Mouse (Mus musculus): ENCODE data around the gene Uty.

Gene Uty

DNA sequence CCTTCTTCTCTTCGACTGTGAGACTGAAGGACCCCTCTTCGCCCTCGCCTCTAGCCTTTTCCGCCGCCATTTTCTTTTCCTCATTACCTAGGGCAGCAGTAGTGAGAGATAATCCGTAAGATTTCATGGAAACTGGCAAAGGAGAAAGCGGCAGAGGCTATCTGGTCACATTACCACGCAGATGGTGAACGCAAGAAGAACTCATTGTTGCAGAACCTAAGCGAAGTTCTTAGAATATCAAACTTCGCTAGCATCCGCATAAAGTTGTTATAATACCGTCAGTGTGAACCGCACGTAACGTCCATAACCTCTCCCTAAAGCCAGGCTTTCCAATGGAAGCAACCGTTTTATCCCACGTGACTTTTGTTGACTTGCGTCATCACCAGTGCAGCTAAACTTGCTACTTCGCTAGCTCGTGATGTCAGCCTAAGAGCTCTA, at the start of gene Uty:
Gene Uty (minus strand): TSS at position 334 of the 438 bp plus-strand sequence.
- in situ Hi-C loops (cut with MboI; ENCODE audit: low sequenced_read_pairs) = no loop called here

DNA sequence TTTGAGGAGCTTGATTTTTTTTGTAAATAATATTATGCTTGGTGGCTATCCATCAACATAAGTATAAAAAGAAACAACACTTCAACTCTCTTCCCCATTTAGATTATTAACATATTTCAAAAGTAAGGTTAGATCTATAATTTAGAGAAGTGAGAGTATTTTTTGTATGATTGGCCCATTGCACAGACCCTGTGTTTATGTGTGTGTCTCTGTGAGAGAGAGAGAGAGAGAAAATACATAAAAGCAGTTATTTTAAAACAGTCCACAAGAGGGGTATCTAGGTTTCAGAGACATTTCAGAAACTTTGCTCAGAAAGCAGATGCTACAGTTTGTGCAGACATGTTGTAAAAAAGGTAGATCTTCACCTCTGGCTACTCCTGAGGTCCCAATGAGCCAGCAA, 48.1 kb upstream of the Uty start:
- in situ Hi-C loops (cut with MboI; ENCODE audit: low sequenced_read_pairs) = no loop called here

DNA sequence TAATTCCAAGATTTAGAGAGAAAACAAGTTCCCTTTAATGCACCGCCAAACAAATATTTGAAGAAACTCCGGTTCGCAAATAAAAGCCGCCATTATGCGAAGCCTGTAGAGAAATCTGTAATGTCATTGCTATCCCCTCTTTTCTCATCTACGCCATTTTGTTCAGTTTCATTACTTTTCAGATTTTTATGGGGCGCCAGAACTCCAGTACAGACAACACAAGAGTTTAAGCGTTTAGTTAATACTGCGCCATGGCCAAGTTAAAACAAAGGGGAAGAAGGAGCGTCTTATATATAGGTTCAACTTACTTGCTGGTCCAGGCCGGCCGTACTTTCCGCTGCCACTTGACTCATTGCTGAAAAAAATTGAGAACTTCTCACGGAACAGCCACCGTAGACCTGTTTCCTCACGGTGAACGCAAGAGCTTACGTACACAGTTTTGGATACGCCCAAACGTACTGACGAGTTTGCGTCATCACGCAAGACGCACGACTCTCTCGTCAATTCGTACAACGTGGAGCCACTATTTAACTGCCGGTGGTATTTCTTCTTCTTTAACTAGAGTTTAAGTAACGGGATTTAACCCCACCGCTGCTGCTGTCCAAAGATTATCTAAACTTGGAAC, 40.7 kb upstream of the Uty start, which contains the start of gene Ddx3y:
Gene Ddx3y (minus strand): TSS at position 459 of the 625 bp plus-strand sequence.
- in situ Hi-C loops (cut with MboI; ENCODE audit: low sequenced_read_pairs) = no loop called here

DNA sequence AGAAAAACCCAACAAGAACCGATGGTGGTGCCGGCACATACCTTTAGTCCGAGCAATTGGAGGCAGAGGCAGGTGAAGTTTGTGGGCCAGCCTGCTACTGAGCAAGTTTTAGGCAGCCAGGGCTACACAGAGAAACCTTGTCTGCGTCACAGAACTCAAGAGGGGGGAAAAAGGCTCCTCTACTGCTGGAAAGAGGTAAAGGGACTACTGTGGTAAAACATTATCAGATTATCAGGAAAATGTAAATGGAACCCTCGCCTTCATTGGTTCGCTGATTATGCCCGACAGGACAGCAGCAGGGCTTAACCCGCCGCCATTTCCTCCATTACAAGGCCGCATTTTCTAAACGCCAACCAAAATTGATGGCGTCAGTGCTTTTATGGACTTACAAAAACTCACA, 40.2 kb upstream of the Uty start:
- in situ Hi-C loops (cut with MboI; ENCODE audit: low sequenced_read_pairs) = no loop called here

DNA sequence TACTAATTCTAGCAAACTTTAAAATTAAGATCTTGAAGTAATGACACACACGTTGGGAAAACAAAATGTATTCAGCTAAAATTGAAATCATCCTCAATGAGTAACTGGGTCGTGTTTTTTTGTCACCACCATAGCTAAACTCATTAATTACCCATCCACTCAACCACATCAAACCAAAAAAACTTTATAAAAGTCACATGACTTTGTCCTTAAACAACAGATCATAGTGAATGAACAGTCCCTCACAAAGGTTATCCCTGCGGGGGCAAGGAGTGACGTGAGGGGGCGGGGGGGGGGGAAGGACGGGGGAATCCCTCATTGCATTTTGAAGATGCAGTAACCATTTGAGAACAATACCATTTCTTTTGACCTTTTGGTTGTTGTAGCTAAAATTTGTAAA, 558 bp upstream of the Uty start:
- in situ Hi-C loops (cut with MboI; ENCODE audit: low sequenced_read_pairs) = no loop called here

DNA sequence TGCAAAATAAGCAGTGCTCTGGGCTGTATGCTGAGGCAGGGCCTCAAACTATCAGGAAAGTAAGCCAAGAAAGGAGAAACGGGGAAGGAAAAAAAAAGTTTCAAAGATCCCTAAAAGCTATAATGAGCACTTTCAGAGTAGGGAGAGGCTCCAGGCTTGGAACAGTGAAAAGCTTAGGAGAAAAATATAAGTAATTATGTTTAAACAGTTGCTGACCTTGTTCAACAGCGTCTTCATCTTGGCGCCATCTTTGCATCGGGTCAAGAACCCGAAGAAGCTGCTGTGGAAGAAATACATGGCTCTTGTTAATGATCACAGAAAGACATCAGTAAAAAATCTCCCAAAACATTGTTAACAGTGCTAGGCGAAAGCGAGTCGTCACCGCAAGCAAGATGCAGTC, 619 bp downstream of the Uty start:
- in situ Hi-C loops (cut with MboI; ENCODE audit: low sequenced_read_pairs) = no loop called here

DNA sequence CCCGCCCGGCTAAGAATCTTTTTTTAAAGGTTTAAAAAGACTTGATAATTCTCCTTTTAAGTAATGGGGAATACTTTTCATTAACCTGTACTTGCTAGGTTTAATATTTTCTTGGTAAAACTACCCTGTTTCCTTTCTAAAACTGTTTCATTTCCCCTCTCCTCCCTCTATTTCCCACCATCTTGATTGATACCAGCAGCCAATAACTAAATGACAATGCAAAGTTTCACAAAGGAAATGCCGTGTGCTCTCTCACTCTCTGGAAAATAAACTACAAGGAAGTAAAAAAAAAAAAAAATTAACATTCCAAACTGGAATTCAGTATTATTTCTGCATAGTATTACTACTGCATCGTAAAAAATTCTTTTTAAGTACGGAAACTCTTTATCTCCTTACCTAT, 1.1 kb downstream of the Uty start:
- in situ Hi-C loops (cut with MboI; ENCODE audit: low sequenced_read_pairs) = no loop called here

DNA sequence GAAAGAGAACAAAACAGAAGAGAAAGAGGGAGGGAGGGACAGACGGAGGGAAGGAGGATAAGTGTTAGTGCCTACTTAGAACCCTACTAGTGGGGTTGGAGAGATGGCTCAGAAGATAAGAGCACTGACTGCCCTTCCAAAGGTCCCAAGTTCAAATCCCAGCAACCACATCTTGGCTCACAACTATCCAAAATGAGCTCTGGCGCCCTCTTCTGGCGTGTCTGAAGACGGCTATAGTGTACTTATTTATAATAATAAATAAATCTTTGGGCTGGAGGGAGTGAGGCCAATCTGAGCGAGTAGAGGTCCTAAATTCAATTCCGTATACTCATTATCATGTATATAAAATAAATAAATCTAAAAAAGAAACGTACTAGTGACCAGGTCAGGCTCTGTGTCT, 25.6 kb downstream of the Uty start:
- in situ Hi-C loops (cut with MboI; ENCODE audit: low sequenced_read_pairs) = no loop called here

DNA sequence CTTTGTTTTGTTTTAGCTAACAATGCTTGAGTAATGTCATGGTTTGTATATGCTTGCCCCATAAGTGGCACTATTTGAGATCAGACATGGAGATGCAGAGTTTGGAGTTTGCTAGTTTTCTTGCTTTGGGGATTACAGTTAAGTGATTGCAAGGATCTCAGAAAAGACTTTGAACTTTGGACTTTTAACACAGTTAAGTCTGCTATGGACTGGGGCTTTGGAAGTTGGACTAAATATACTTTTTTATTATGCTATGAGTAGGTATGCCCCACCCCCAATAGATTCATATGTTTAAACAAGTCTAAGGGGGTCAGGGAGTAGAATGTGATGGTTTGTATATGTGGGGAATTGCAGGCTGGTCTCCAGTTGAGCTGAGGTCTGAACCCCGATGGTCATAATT, 67.1 kb downstream of the Uty start:
- in situ Hi-C loops (cut with MboI; ENCODE audit: low sequenced_read_pairs) = no loop called here

DNA sequence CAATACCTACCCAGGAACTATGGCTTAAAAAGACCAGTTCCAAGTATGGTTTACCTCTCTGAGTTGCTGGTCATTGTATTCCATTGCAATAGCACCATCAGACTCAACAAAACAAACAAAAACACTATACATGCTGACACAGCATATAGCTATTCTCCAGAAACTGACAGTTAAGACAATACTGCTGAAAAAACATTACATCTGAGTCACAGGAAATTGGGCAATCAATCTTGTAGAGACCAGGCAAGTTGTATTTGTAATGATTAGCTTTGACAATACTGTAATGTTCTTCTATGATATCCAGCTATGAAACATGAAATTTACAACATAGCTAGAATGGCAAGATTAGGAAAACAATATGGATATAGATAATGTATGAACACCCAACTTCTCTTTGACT, 82.5 kb downstream of the Uty start:
- in situ Hi-C loops (cut with MboI; ENCODE audit: low sequenced_read_pairs) = no loop called here

DNA sequence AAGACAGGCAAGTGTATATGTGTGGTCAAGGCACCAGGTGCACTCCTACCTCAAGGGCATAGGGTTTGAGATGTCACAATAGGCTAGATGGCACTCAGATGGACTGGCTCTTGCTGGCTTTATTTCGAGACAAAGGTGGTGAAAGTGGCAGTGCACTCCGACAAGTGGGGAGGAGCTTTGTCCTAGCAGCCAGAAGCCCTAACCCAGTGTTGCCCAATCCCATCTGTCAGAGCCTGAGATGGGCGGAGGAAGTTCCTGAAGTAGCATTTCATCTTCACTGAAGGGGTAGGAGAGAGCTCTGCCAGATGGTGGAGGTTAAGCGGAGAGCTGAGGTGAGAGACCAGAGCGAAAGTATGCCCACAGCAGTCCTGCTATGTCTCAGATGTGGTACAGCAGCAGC, 129.4 kb downstream of the Uty start:
- in situ Hi-C loops (cut with MboI; ENCODE audit: low sequenced_read_pairs) = no loop called here

DNA sequence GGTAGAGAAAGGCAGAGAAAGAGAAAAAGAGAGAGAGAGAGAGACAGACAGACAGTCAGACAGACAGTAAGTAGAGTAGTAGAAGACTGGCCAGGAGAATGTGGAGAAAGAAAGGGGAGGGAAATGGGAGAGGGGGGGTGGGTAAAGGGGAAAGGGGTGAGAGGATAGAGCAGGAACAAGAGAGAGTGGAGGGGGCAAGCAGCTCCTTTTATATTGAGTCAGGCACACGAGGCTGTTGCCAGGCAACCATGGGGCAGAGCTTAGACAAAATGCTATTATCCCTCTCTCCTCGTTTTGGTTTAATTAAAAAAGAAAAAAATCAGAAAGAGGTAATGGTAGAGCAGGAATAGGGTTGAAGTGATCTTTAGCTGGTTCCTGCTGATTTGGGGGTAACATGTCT, 131.5 kb downstream of the Uty start:
- in situ Hi-C loops (cut with MboI; ENCODE audit: low sequenced_read_pairs) = no loop called here

All from CH12F3 (cell line).